Mouse (Mus musculus) heart, adult 8-10 months (tissue): Measurements from ENCODE around the gene Rab6b. TPM values are rescaled to one million over a fixed set of nuclear protein-coding genes. Genes with fewer than 3 reads are reported as not detected.

ENCODE experiments used
- DNase-seq: peaks from one replicate; pipeline ENCODE4 v3.0.0; 2022; ENCODE audit warnings: low spot score
- total RNA-seq, 4 experiments: library from RNA; stranded (reverse); gene quantifications; 2 replicates each; pipeline ENCODE4 v1.2.4; 2022

The Rab6b gene
- total RNA-seq, 4 experiments from 2014 or later, result 1.3 to 2.7 (median 2.1) TPM

DNA sequence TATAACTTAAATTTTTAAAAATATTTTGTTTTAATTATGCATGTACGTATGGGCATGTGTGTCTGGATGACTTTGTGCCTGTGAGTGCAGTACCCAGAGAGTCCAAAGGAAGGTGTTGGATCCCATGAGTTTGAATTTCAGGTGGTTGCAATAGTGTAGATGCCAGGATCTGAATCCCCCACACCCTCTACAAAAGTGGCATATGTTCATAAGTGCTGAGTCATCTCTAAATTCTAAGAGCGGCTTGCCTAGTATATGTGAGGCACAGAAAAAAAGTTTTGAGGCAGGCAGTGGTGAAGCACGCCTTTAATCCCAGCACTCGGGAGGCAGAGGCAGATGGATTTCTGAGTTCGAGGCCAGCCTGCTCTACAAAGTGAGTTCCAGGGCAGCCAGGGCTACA is 94.2 kb downstream of the Rab6b start:
- no peak for DNase-seq

DNA sequence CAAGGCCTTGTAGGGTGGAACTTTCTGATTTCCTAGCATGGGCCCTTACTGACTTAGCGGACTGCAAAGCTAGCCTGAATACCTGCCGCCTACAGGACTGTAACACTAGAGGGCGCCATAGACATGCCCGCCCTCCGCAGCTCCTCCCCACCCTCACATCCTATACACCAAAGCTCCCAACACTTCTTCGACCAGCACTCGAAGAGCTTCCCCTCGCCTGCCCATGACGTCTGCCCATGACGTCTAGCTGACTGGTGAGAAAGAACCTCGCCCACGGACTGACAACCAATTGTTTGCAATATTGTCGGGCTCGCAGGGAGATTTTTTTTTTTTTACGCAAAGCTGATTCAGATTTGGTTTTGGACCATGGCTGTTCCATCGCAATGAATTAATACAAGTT is 96.3 kb downstream of the Rab6b start:
- peak; percentile 66 for DNase-seq

DNA sequence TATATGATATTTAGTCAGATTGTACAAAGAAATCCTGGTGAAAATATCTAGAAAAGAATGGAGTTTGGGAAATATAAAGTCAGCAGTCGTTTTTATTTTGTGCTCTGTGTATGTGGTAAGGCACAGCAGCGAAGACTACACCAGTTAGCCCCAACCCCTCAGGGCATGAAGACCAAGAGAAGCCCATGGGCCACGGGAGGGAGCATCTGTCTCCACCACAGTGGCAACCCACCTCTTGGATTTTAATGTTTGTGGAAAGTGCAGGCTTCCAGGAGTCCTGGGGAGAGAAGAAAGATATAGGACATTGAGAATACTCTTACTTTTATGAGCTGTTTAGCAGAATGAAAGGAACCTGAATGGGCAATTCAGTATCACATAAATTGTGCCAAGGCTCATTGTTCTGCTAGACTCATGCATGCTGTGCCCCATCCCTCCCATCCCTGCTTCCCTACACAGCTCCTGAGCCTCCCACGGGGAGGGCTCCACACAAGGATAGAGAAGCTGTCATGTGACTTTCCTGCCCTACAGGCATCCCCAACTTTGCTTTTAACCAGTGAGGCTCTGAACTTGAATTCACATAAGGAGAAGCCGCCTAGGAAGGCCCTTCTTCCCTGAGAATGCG is 97.3 kb downstream of the Rab6b start:
- no peak for DNase-seq

DNA sequence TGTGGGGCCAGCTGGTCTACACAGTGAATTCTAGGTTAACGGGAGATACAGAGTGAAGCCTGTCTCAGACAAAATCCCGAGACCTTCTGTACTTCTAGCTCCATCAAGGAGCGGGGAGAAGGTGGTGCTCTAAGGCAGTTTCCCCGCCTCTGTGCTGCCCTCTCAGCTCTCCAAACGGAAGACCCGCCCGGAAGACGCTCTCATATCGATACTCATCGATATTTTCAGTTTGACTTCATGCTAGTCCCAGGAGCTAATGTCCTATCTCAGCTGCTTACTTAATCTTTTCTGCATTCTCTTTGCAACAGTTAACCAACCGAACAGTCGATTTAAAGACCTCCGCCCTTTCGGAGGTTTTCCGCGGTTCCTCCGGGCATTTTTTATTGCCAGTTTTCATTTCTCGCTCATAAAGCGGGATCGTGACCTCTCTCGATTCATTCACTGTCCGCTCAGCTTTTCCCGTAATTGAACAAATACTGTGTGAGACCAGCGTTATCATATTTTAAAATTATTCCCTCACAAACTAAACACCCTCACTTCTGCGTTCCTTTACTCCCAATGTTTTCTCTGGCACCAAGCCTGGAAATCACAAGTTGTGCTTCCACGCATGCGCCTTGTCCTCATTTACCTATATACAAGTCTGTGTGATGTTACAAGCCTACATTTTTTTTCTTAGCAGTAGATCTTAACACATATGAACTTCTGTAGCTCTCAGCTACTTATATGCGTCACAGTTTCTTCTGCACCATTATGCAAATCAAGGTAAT is 101.2 kb downstream of the Rab6b start:
- no peak for DNase-seq

DNA sequence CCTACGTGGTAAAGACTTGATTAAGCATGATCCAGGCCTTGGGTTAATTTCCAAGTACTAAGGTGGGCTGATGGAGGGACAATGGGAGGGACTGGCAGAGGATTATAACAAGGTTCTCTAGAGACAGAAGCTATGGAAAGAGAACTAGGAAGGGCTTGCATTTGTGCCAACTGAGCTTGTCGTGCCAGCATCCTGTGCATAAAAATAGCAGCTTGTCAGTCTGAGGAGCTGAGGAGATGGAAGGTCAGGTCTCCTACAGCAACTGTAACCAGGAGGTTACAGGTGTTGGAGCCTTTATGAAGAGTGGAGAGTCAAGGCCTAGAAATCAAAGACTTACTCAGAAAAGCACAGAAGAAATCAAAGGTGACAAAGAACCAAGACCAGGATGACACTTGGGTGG is 102.0 kb downstream of the Rab6b start:
- peak; percentile 31 for DNase-seq

DNA sequence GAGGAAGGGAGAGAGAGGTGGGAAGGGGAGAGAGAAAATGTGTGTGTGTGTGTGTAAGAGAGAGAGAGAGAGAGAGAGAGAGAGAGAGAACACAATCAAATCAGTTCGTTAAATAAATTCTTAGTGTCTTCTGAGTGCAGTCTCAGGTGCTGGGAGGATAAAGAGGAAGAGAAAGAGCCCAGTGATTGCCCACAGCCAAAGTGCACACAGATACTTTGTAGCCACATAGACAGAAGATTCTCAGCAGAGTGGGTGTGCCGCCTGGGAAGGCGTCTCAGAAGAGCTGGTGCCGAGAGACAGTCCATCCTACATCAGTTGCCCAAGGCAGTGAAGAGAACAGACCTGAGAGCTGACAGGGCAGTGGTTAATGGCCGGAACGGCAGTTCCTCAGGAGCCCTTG is 102.7 kb downstream of the Rab6b start:
- DNase-seq, result no peak

DNA sequence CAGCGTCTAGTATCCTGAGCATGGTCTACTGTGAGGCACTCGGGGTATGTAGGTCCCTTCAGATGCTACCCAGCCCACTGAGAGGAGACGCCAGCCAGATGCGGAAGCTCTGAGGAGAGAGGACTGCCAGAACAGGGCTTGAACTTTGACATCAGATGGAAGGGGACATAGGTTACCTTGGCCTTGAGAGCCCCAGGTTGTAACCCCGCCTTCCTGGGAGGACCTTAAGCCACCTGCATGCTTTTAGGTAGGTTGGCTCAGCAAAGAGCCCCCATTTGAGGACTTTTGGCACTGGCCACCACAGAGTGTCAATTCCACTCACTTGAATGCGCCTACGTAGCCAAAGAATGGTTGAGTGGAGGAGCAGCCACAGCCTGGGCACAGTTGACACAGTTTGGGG is 113.1 kb downstream of the Rab6b start:
- no peak for DNase-seq

DNA sequence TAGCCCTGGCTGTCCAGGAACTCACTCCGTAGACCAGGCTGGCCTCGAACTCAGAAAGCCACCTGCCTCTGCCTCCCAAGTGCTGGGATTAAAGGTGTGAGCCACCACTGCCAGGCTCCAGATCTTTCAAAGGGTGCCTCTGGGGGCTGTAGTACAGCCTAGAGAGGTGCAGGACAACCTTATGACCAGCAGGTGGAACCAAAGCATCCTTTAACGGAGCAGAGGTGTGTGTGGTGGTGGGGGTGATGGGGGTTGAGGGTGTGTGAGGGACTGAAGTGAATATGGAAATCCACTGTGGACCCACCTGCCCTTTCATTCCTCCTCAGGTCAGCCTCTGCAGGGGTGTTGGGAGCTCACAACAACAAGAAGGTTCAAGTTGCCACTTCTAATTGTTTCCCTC is 113.9 kb downstream of the Rab6b start:
- no peak for DNase-seq

DNA sequence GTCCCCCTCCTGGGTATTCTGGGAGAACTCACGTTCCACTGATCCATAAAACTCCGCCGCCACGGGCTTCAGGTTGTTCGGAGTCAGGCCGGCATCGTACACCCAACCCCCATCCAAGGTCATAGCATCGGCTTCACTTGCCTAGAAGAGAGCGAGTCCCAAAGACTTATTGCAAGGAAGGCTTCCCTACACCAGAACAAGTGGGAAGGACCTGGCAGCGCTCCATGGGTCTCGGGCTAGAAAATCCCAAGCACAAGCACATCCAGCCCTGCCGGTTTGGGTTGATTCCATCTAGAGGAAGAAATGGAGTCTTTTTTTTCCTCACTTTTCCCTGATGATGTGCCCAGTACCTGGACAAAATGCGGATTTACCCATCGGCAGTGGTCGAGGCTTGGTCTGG is 115.2 kb downstream of the Rab6b start:
- DNase-seq, result no peak

DNA sequence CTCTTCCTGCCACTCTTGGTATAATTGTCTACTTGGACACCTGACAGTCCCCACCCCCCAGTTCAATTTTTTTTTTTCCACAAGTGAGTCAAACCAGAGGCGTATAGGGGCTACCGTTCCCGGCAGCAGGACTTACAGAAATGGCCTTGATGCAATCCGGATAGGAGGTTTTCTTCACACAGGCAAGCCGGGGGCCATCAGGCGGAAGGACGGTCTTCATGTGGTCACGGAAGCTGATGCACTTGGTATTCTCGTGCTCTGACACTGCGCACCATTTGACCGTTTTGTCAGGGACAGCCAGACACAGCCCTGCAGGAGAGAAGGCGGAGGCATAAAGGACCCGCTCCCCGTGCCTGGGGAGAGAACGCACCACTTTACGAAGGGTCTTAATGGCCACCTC is 116.2 kb downstream of the Rab6b start:
- no peak for DNase-seq

DNA sequence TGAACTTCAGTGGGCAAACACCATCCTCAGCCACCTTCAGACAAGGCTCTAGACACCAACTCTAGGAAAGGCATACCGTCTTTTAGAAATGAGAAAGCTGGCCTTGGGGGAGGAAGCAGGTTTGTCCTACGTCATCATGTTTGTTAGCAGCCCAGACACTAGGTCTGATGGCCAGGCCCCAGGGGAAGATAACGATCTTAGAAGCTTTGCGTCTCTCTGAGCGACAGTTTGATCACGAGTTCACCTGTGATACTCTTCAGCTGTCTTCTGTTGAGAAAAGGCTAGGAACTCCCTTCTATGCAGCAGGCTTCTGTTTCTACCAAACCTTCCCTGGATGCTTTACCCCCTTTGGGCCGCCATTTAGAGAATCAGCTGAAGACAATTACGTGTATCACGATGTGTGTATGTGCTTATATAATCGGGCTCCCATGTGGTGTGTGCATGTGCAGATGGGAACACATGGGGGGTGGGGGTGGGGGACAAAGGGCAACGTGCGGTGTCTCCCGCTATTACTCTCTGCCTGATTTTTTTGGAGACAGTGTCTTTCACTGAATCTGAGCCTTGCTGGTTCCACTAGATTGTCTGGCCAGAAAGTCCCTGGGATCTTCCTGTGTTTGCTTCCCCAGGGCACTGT is 116.9 kb downstream of the Rab6b start:
- no peak for DNase-seq

DNA sequence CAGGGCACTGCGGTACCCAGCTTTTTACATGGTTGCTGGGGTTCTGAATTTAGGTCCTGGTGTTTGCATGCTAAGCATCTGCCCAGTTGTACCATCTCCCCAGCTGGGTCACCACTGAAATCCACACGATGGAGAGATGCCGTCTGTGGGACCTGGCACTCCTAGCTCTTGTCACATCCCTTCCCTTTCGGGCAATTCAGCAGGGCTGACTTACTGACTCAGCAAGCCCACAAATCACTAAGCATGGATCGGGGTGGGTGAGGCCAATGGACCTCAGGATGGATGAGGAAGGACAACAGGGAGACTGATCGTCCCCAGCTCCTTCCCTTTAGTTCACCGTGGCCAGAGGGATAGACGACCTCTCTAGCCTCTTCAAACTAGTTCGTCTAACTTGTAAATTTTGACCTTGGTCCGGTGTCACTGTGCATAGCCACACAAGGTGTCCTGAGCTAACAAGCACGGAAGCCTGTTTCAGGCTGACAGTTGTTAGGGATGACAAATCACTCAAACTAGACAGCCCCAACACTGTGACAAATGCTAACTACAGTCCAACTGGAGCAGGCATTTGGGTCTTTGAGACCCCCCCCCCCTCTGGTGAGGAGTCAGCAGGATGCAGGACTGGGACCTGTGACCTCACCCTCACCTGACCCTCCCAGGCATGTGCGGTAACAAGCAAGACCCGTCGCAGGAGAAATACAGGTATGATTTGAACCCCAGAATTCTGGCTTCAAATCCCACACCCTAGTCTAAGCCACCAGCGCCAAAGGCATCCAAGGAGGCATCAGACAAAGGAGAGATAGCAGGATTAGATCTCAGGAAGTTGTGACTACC is 117.7 kb downstream of the Rab6b start:
- DNase-seq, result no peak

DNA sequence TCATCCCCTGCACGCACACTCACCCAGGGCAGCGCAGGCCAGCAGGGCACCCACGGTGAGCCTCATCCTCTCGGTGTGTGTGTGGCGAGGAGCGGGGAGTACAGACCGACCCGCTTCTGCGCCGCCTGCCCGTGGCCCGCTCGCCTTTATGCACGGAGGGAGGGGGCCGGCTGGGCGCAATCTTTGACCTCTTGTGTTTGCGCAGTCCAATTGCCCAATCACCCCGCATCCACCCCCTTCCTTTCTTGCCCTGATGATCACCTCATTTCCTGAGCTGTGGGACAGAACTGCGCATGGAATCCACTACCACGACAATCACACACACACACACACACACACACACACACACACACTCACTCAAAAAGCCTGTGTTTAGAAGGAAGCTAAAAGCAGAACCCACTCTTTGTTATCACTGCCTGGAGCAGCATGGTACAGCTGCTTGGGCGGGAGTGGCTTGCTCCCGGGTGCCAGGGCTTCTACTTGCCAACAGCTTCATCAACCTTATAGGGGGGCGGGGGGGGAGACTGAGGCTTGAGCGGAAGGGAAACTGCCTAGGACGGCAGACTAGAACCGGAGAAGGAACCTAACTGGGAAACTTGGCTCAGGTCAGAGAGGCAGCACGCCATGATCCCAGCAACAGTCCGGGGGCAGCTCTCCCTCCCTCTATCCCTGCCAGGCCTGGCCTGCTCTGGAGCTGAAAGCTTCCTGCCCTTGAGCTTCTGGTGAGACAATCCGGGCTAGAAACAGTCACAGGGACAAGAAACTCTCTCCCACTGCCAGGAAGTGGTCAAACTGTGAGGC is 118.8 kb downstream of the Rab6b start, which contains the start of the genes Gm20425 and Trf:
Gene Gm20425, minus strand, starts transcription at position 157 of the 801 bp plus-strand sequence.
Gene Trf, minus strand, starts transcription at position 294 of the 801 bp plus-strand sequence.
- peak; percentile 55 for DNase-seq

DNA sequence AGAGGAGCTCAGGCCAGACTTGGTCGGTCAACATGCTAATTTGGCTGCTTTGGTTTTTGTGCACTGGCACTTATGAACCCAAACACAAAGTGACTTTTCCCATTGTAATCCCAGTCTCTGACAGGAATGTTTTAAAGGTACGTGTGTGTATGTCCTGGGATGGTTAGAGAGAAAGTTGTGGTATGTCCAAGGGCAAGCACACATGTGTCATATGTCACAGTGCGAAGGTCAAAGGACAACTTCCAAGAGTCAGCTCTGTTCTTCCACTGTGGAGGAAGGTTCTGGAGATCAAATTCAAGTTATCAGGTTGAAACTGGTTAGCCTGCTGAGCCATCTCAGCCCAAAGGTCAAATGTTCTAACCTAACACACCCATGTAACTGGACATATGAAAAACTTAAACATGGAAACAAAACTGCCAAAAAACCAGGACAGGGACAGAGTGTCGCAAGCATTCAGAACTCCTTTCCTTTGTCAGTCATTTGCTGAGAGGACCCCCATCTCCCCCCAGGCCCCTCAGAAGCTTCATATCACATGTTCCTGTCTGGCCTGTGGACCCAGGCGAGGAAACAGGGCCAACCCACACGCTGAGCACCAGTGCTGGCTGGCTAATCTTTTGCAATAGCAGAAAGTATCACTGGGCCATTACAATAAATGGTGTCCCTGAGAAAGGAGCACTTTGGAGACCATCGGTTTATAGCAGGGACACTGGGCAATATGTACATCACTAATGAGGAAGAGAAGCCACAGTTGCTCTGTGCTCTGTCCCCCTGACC is 120.8 kb downstream of the Rab6b start:
- no peak for DNase-seq

DNA sequence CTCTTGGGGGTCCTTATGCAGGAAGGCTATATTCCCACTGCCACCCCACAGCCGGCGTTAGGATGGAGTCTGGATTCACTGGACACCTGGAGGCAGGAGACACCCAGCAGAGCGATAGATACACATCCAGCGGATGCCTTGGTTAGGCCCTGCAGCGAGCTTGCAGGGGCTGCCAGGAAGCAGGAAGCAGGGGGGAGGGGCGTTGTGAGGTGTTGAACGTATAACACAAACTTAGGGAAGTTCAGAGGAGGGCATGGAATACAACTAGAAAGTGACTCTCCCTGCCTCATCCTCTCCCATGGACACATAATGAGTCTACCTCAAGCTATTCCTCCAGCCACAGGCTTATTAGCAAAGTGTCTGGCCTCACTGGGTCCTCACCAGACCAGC is 121.4 kb downstream of the Rab6b start:
- DNase-seq, result no peak

DNA sequence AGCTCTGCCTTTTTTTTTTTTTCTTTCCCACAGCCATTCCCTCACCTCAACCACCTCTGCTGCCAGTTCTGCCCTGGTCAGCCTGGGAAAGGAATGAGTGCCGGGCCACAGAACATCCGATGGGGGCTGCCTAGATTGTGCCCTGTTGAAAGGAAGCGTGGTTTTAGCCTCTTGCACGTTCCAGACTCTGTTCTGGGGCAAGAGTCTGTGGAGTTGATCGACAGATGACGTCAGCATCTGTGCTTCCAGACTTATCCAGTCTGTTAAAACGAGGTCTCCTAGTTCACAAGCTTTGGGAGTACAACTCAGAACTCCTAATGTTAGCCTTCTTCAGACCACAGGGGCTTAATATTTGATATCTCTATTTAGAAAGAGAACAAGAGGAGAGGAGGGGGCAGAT is 122.5 kb downstream of the Rab6b start:
- no peak for DNase-seq

DNA sequence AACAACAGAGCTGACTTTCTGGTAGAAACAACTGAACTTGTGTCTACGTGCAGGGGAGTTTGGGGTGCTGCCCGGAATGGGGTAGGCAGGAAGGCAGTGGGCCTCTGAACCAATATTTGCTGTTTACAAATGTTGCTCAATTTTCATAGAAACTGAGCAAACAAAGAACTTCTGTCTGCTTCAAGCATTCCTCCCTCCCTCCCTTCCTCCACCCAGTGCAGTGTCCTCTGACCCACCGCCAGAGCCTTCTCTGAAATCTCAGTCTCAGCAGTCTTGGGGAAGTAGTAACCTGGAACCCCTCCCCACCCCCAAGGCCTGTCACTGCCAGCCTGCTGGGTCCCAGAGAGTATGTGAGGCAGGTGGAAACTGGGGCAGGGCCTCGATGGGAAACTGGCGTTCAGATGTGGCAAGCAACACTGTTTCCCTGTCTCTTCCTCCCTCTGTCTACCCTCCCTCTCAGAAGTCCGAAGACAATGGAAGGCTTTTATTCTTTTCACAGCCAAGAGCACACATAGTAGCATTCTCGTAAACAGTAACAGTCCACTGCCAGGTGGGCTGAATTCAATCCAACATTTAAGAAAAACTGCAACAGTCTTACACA is 123.1 kb downstream of the Rab6b start:
- DNase-seq, result no peak
